Mouse (Mus musculus) spleen, adult 2 months (tissue): Measurements from ENCODE around the gene Chsy1. TPM values are rescaled to one million over a fixed set of nuclear protein-coding genes. Genes with fewer than 3 reads are reported as not detected.

Source experiments
- DNase-seq, 2 experiments: peaks; one replicate each; pipeline versions ENCODE4 v3.0.0 to v3.0.0-alpha.2; 2012 to 2021; ENCODE audit warnings: low spot score in 2 of 2, low read depth in 1 of 2
- H3K27ac ChIP-seq: fragments of 200-500 bp; 2 replicates; pipeline ENCODE4 v1.5.1; 2012; ENCODE audit warnings: low read length, inconsistent platforms; ENCODE audit not compliant: insufficient read depth
- H3K27me3 ChIP-seq: fragments of 200-500 bp; 2 replicates; pipeline ENCODE4 v1.6.1; 2012; ENCODE audit warnings: mild to moderate bottlenecking, moderate library complexity, low read length, inconsistent platforms; ENCODE audit not compliant: control insufficient read depth, insufficient read depth
- H3K36me3 ChIP-seq: fragments of 200-500 bp; 2 replicates; pipeline ENCODE4 v1.6.1; 2012; ENCODE audit warnings: mild to moderate bottlenecking, low read length, inconsistent platforms; ENCODE audit not compliant: control insufficient read depth, insufficient read depth
- H3K4me1 ChIP-seq: fragments of 200-500 bp; 2 replicates; pipeline ENCODE4 v1.6.1; 2011; ENCODE audit warnings: inconsistent platforms; ENCODE audit not compliant: control insufficient read depth, insufficient read depth, insufficient read length
- H3K4me3 ChIP-seq: fragments of 200-500 bp; 2 replicates; pipeline ENCODE4 v1.5.1; 2011; ENCODE audit warnings: mild to moderate bottlenecking, inconsistent platforms; ENCODE audit not compliant: insufficient read depth, insufficient read length; ENCODE audit errors: extremely low read depth
- CTCF ChIP-seq: fragments of 200-500 bp; IDR thresholded peaks from 2 replicates; pipeline ENCODE4 v1.5.1; 2011; ENCODE audit warnings: mild to moderate bottlenecking, inconsistent platforms; ENCODE audit not compliant: insufficient read depth, insufficient read length, insufficient replicate concordance; ENCODE audit errors: extremely low read depth
- POLR2A ChIP-seq: fragments of 200-500 bp; IDR thresholded peaks from 2 replicates; pipeline ENCODE4 v1.6.1; 2011; ENCODE audit warnings: low read depth, low read length, inconsistent platforms
- WGBS: fragments of 180-500 bp; shearing (Covaris S2); methylation state at CpG from one replicate; pipeline ENCODE4 v1.1.7; 2018; 5-methylcytosine and 5-hydroxymethylcytosine counted together
- polyA plus RNA-seq: library from polyadenylated mRNA; depleted of rRNA; stranded (reverse); fragments of >200 nt; gene quantifications from 2 replicates; pipeline ENCODE4 v1.2.3, GENCODE M21; 2012

Gene Chsy1
- polyA plus RNA-seq, 1 experiment, result 9.0 TPM

- peaks cover 11% of the 10 kb centered on the region; the same call in 1 of the 2 replicates for H3K4me1 ChIP-seq
- H3K36me3 ChIP-seq, result no peaks in the 10 kb centered on the region
- TF ChIP-seq CTCF (no peak), POLR2A (no peak)
- no peak overlapping the region for H3K27ac ChIP-seq
- no peak for DNase-seq
- H3K27me3 ChIP-seq, result no peaks in the 10 kb centered on the region
- no peak overlapping the region for H3K4me3 ChIP-seq
- 62% methylated on average over 4 of the region's 4 CpGs for WGBS
Observed at GRCm38 (mm10) chr7:66138301-66138700, 29.0 kb downstream of the Chsy1 start.

- H3K27ac ChIP-seq, result no peak overlapping the region
- 84% methylated on average over 5 of the region's 5 CpGs for WGBS
- TF ChIP-seq POLR2A (no peak), CTCF (no peak)
Observed at GRCm38 (mm10) chr7:66138878-66139277, 29.6 kb downstream of the Chsy1 start.

GRCm38 (mm10) chr7:66140095-66140494, 30.8 kb downstream of the Chsy1 start:
- peak overlapping the region; percentile 60 for H3K27ac ChIP-seq
- 31% methylated on average over 3 of the region's 3 CpGs for WGBS
- no peaks in the 10 kb centered on the region for H3K36me3 ChIP-seq
- H3K4me1 ChIP-seq, result peaks cover 11% of the 10 kb centered on the region; the same call in 1 of the 2 replicates
- peak; percentile 19 to 27 for DNase-seq
- H3K4me3 ChIP-seq, result no peak overlapping the region
- no peak for TF ChIP-seq CTCF
- TF ChIP-seq POLR2A, result no peak
- no peaks in the 10 kb centered on the region for H3K27me3 ChIP-seq

More at GRCm38 (mm10) chr7:66138878-66139277, 29.6 kb downstream of the Chsy1 start:
- Histone ChIP-seq H3K27me3 (no peaks in the 10 kb centered on the region), H3K4me1 (peaks cover 11% of the 10 kb centered on the region; the same call in 1 of the 2 replicates), H3K36me3 (no peaks in the 10 kb centered on the region), H3K4me3 (no peak overlapping the region)
- no peak for DNase-seq

GRCm38 (mm10) chr7:66140923-66141570, 31.7 kb downstream of the Chsy1 start:
- H3K36me3 ChIP-seq, result no peaks in the 10 kb centered on the region
- H3K4me3 ChIP-seq, result no peak overlapping the region
- 87% methylated on average over 4 of the region's 4 CpGs for WGBS
- TF ChIP-seq CTCF, result no peak
- TF ChIP-seq POLR2A, result no peak
- no peaks in the 10 kb centered on the region for H3K27me3 ChIP-seq
- peaks cover 7% of the 10 kb centered on the region; the same call in 1 of the 2 replicates for H3K4me1 ChIP-seq
- no peak overlapping the region for H3K27ac ChIP-seq
- DNase-seq, result no peak

GRCm38 (mm10) chr7:66142514-66142913, 33.2 kb downstream of the Chsy1 start:
- TF ChIP-seq CTCF, result no peak
- TF ChIP-seq POLR2A, result no peak
- Histone ChIP-seq H3K4me3 (no peak overlapping the region), H3K36me3 (no peaks in the 10 kb centered on the region), H3K27ac (no peak overlapping the region), H3K27me3 (no peaks in the 10 kb centered on the region), H3K4me1 (peaks cover 5% of the 10 kb centered on the region; the same call in 1 of the 2 replicates)
- WGBS, result 89% methylated on average over 7 of the region's 7 CpGs
- DNase-seq, result no peak

- Histone ChIP-seq H3K4me3 (no peak overlapping the region), H3K27ac (no peak overlapping the region), H3K27me3 (no peaks in the 10 kb centered on the region), H3K36me3 (peaks cover under 1% of the 10 kb centered on the region; the same call in 1 of the 2 replicates), H3K4me1 (peaks cover 5% of the 10 kb centered on the region; the same call in 1 of the 2 replicates)
- DNase-seq, result no peak
- TF ChIP-seq CTCF (no peak), POLR2A (no peak)
- WGBS, result 81% methylated on average over 2 of the region's 2 CpGs
Observed at GRCm38 (mm10) chr7:66144543-66144942, 35.2 kb downstream of the Chsy1 start.

GRCm38 (mm10) chr7:66147156-66147555, 37.8 kb downstream of the Chsy1 start:
- Histone ChIP-seq H3K27ac (no peak overlapping the region), H3K36me3 (peaks cover 1% of the 10 kb centered on the region; the same call in 1 of the 2 replicates), H3K27me3 (no peaks in the 10 kb centered on the region), H3K4me1 (peaks cover 5% of the 10 kb centered on the region; the same call in 1 of the 2 replicates), H3K4me3 (no peak overlapping the region)
- TF ChIP-seq CTCF (no peak), POLR2A (no peak)
- no peak for DNase-seq
- WGBS, result 88% methylated on average over 1 of the region's 1 CpGs
